Mouse (Mus musculus) stomach, postnatal 0 days (tissue): ENCODE measurements around the gene Krba1.

ENCODE experiments used
- CTCF ChIP-seq: IDR thresholded peaks from 2 replicates; pipeline ENCODE4 v1.5.1; 2016; ENCODE audit warnings: antibody characterized with exemption, low read depth, mild to moderate bottlenecking, moderate library complexity
- EP300 ChIP-seq: optimal IDR thresholded peaks from 2 replicates; pipeline ENCODE3; 2016; ENCODE audit warnings: antibody characterized with exemption

- TF ChIP-seq CTCF (no peak), EP300 (no peak)
These were observed 4.5 kb downstream of the Krba1 start for GRCm38 (mm10) chr6:48399906-48400305.
